Mouse (Mus musculus): ENCODE data around the gene Fbxo9.

- TF ChIP-seq HCFC1 (IDR thresholded peaks at IDR 0.05; ENCODE audit: low read depth, low read length) (no peak), USF1 (IDR thresholded peaks at IDR 0.05; ENCODE audit: low read depth, low read length) (no peak), CTCF (conservative IDR thresholded peaks at IDR 0.05 in 1 of 2, IDR thresholded peaks at IDR 0.05 in 1 of 2; ENCODE audit: low read depth in 2 of 2, low read length in 2 of 2) (no peak), MAX (IDR thresholded peaks at IDR 0.05; ENCODE audit: low read length) (no peak), JUND (conservative IDR thresholded peaks at IDR 0.05; ENCODE audit: low read depth, low read length) (no peak), CHD1 (IDR thresholded peaks at IDR 0.05; ENCODE audit: low read depth, low read length) (no peak), POLR2A (IDR thresholded peaks at IDR 0.05; ENCODE audit: low read depth, low read length) (no peak), NELFE (IDR thresholded peaks at IDR 0.05; ENCODE audit: low read depth, low read length) (no peak), EP300 (IDR thresholded peaks at IDR 0.05; ENCODE audit: low read length) (no peak), CHD2 (IDR thresholded peaks at IDR 0.05; ENCODE audit: low read length) (no peak), MXI1 (IDR thresholded peaks at IDR 0.05; ENCODE audit: low read depth, low read length) (no peak)
These were observed 35.0 kb downstream of the Fbxo9 start for GRCm38 (mm10) chr9:78073713-78074340.

All from CH12.LX (cell line).